Mouse (Mus musculus) heart, postnatal 25 days (tissue): ENCODE measurements around the gene Dnajc13. TPM values are rescaled to one million over a fixed set of nuclear protein-coding genes. Genes with fewer than 3 reads are reported as not detected.

Experiments
- DNase-seq: peaks from one replicate; pipeline ENCODE4 v3.0.0; 2022; ENCODE audit warnings: low spot score
- intact Hi-C: fragments of 180-260 bp; cut with DNase I; formaldehyde crosslinking; loops from one replicate; pipeline ENCODE4 v1.15.1; 2025
- total RNA-seq, 2 experiments: library from RNA; stranded (reverse); gene quantifications; 2 replicates each; pipeline ENCODE4 v1.2.3; 2021

The Dnajc13 gene
- total RNA-seq, result 10 to 100 TPM; 34.0 to 36.3 TPM

- peak; percentile 98 for DNase-seq
- intact Hi-C loops, result no loop called here
These were observed at the start of gene Dnajc13 for GRCm38 (mm10) chr9:104262823-104263352. Dnajc13 (minus strand) TSS chr9:104262930.

GRCm38 (mm10) chr9:104306734-104307133 lies 44.0 kb upstream of the Dnajc13 start:
- intact Hi-C loops, result loop anchor here (1.0 to 2.0 kb wide), 2 partner anchors 29 to 102 kb away; no protein-coding TSS in a partner anchor
- peak; percentile 8 for DNase-seq

GRCm38 (mm10) chr9:104305333-104306111 lies 42.8 kb upstream of the Dnajc13 start:
- intact Hi-C loops, result loop anchor here (1.0 to 2.0 kb wide), 2 partner anchors 28 to 101 kb away; no protein-coding TSS in a partner anchor

GRCm38 (mm10) chr9:104304800-104305199 lies 42.1 kb upstream of the Dnajc13 start:
- no peak for DNase-seq
- intact Hi-C loops, result no loop called here

More at GRCm38 (mm10) chr9:104305333-104306111, 42.8 kb upstream of the Dnajc13 start:
- no peak for DNase-seq

- intact Hi-C loops, result no loop called here
- no peak for DNase-seq
These were observed 41.6 kb upstream of the Dnajc13 start for GRCm38 (mm10) chr9:104304376-104304775.

GRCm38 (mm10) chr9:104300569-104300968 lies 37.8 kb upstream of the Dnajc13 start:
- intact Hi-C loops, result no loop called here
- DNase-seq, result no peak

GRCm38 (mm10) chr9:104297041-104297440 lies 34.3 kb upstream of the Dnajc13 start:
- intact Hi-C loops, result no loop called here

GRCm38 (mm10) chr9:104284934-104285333 lies 22.2 kb upstream of the Dnajc13 start:
- intact Hi-C loops, result no loop called here
- no peak for DNase-seq

More at GRCm38 (mm10) chr9:104297041-104297440, 34.3 kb upstream of the Dnajc13 start:
- DNase-seq, result no peak

GRCm38 (mm10) chr9:104282536-104282935 lies 19.8 kb upstream of the Dnajc13 start:
- DNase-seq, result no peak
- intact Hi-C loops, result no loop called here

- intact Hi-C loops, result no loop called here
- DNase-seq, result no peak
These were observed 19.0 kb upstream of the Dnajc13 start for GRCm38 (mm10) chr9:104281737-104282136.

- intact Hi-C loops, result no loop called here
These were observed 18.2 kb upstream of the Dnajc13 start for GRCm38 (mm10) chr9:104280725-104281495.

GRCm38 (mm10) chr9:104277528-104278162 lies 14.9 kb upstream of the Dnajc13 start:
- no peak for DNase-seq
- intact Hi-C loops, result loop anchor here (1.0 to 10.0 kb wide), 3 partner anchors 29 to 1107 kb away; no protein-coding TSS in a partner anchor

More at GRCm38 (mm10) chr9:104280725-104281495, 18.2 kb upstream of the Dnajc13 start:
- no peak for DNase-seq

- DNase-seq, result no peak
- intact Hi-C loops, result loop anchor here (10.0 kb wide), 1 partner anchor 1110 kb away; no protein-coding TSS in a partner anchor
These were observed 12.5 kb upstream of the Dnajc13 start for GRCm38 (mm10) chr9:104275084-104275785.

GRCm38 (mm10) chr9:104272057-104272456 lies 9.3 kb upstream of the Dnajc13 start:
- DNase-seq, result no peak
- intact Hi-C loops, result loop anchor here (10.0 kb wide), 1 partner anchor 1113 kb away; no protein-coding TSS in a partner anchor

- intact Hi-C loops, result loop anchor here (10.0 kb wide), 1 partner anchor 1113 kb away; no protein-coding TSS in a partner anchor
- DNase-seq, result no peak
These were observed 8.9 kb upstream of the Dnajc13 start for GRCm38 (mm10) chr9:104271642-104272041.

- intact Hi-C loops, result loop anchor here (10.0 kb wide), 1 partner anchor 1115 kb away; no protein-coding TSS in a partner anchor
- no peak for DNase-seq
These were observed 7.2 kb upstream of the Dnajc13 start for GRCm38 (mm10) chr9:104269944-104270343.

GRCm38 (mm10) chr9:104269349-104269871 lies 6.7 kb upstream of the Dnajc13 start:
- DNase-seq, result no peak
- intact Hi-C loops, result no loop called here

GRCm38 (mm10) chr9:104264567-104264966 lies 1.8 kb upstream of the Dnajc13 start:
- DNase-seq, result no peak
- intact Hi-C loops, result no loop called here
